Mouse (Mus musculus) colon, adult 2 months (tissue): ENCODE data around the gene Msi2. TPM values are rescaled to one million over a fixed set of nuclear protein-coding genes. Genes with fewer than 3 reads are reported as not detected.

Experiments
- polyA plus RNA-seq: library from polyadenylated mRNA; depleted of rRNA; stranded (reverse); fragments of >200 nt; gene quantifications from 2 replicates; pipeline ENCODE4 v1.2.3, GENCODE M21; 2012; rRNA removed

Gene Msi2
- 24.3 and 25.0 TPM in 2 replicates for polyA plus RNA-seq

DNA sequence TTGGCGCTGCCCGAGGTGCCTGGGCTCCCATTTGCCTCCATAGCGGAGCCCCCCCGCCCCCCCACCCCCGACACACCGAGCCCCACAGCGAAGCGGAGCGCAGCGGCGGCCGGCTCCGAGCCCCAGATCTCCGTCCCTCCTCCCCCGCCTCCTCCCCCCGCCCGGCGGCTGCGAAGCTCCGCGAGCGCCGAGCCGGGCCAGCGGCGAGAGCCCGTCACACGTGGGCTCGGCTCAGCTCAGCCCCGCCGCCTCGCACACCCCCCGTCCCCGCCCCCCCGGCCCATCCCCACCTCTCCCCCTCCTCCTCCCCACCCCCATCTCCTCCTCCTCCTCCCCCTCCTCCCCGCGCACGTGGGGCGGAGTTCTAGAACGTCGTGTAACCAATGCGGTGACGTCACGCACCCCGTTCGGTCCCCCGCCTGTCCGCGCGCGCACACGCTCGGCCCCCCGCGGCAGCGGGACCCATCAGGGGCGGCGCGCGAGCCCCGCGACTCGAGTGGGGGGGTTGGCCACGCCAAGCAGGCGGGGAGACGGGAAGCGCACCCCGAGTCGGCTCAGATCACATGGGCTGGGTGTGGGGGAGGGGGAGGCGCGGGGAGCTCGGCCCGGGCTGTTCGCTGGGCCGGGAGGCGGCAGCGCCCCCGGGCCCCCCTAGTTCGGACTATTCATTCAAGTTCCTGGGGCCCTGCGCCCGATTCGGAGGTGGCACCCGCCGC lies at the start of gene Msi2:
TSS of gene Msi2 (minus strand) at position 464 of the 716 bp plus-strand sequence.

DNA sequence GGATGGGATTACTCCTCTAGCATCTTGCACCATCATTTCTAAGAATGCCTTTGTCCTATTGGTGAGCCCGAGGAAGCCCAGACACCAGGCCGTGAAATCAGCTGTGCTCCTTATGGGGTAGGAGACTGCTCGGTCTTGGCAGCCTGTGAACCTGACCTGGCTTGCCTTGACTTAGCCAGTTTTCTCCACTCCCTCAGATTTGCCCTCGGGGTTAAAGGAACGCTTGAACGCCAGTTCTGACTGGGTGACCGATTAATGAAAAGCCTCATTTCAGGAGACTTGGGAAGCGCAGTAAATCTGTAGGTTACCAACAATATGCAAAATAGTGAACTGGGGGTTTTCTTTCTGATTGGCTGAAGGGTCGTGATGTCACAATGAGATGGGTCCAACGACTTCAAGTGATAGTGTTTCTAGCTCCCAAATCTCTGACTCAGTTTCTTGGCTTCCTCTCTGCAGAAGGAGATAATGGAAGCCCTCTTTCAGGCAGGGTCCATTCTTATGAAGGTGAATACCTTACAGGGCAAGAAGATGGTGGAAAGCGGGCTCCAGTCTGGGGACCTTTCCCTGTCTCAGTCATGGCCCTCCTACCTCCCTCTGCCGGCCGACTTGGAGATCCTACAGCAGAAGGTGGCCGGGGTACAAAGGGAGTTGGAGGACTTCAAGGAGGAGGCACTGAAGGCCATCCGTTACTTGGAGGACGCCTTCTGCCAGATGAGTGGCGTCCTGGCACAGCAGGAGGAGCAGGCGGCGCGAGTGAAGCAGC lies 424.5 kb downstream of the Msi2 start, which contains the start of gene Ccdc182:
TSS of gene Ccdc182 (plus strand) at position 428 of the 763 bp plus-strand sequence.

Other genes with a start within 250 kb of the Msi2 start
- gene Akap1, start 146.1 kb upstream of the Msi2 start, polyA plus RNA-seq = 54.3 and 55.6 TPM in 2 replicates
- gene Scpep1, start 237.0 kb upstream of the Msi2 start, polyA plus RNA-seq = 18.5 and 23.6 TPM in 2 replicates
- gene Elobl, start 248.4 kb upstream of the Msi2 start, polyA plus RNA-seq = 0.24 TPM in 1 of 2 replicates, not detected in the other